Mouse (Mus musculus): ENCODE data around the gene Mgat4a. TPM values are rescaled to one million over a fixed set of nuclear protein-coding genes. Genes with fewer than 3 reads are reported as not detected.

Mgat4a gene
- polyA plus RNA-seq, 1 experiment from 2014 or later: 27.6 TPM

DNA sequence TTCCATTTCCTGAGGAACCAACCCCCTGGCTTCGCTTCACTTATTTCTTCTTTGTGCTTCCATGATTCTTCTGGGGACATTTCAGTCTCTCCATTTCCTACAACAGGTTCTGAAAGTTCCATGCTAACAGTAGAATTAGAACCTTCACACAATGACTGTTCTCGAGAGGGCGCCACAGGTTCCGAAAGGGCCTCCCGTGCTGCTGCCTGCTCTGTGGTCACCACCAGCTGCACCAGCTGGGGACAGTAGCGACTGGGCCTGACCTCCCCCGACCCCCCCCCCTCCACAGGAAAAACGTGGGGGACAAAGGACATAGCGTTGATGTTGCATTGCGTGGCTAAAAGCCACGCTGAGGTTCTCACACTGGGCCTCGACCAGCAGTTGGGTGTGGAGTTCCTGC is 52.3 kb downstream of the Mgat4a start:
- Histone ChIP-seq H3K4me3 (replicated peaks) (no peak overlapping the region), H3K9me3 (no peaks in the 10 kb centered on the region), H3K27ac (no peak overlapping the region), H3K36me3 (peaks cover 6% of the 10 kb centered on the region; the same call in 1 of the 2 replicates), H3K4me1 (no peaks in the 10 kb centered on the region), H3K4me2 (no peak overlapping the region), H3K27me3 (replicated peaks) (no peaks in the 10 kb centered on the region), H3K9ac (no peak overlapping the region)
- WGBS: 81% methylated on average over 12 of the region's 12 CpGs
- no peak for ATAC-seq (ENCODE audit: insufficient read depth, low FRiP score, low read depth)

- 74% methylated on average over 3 of the region's 3 CpGs for WGBS
- Histone ChIP-seq H3K4me2 (no peak overlapping the region), H3K27ac (no peak overlapping the region), H3K9me3 (no peaks in the 10 kb centered on the region), H3K9ac (no peak overlapping the region), H3K4me3 (replicated peaks) (no peak overlapping the region), H3K4me1 (no peaks in the 10 kb centered on the region), H3K36me3 (peaks cover 6% of the 10 kb centered on the region; the same call in 1 of the 2 replicates), H3K27me3 (replicated peaks) (no peaks in the 10 kb centered on the region)
- no peak for ATAC-seq (ENCODE audit: insufficient read depth, low FRiP score, low read depth)
These were observed 53.8 kb downstream of the Mgat4a start for GRCm38 (mm10) chr1:37486994-37487393.

- WGBS: 90% methylated on average over 1 of the region's 1 CpGs
- ATAC-seq (ENCODE audit: insufficient read depth, low FRiP score, low read depth): no peak
- Histone ChIP-seq H3K36me3 (peaks cover 6% of the 10 kb centered on the region; the same call in 1 of the 2 replicates), H3K9ac (no peak overlapping the region), H3K9me3 (no peaks in the 10 kb centered on the region), H3K4me1 (no peaks in the 10 kb centered on the region), H3K27ac (no peak overlapping the region), H3K27me3 (replicated peaks) (no peaks in the 10 kb centered on the region), H3K4me3 (replicated peaks) (no peak overlapping the region), H3K4me2 (no peak overlapping the region)
These were observed 54.4 kb downstream of the Mgat4a start for GRCm38 (mm10) chr1:37486439-37486838.

DNA sequence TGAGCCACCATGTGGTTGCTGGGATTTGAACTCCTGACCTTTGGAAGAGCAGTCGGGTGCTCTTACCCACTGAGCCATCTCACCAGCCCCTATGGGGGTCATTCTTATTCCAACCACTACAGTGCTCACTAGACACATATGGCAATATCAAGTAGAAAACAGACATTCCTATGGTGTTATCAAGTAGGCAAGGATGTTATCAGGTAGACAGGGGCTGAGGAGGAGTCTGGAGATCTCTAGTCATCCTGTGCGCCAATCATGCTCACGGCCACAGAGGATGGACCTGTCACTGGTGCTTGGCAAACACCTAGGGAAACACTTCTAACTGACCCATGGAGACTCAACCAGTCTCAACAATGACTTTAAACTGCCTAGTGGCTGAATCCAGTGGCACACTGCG is 56.2 kb downstream of the Mgat4a start:
- Histone ChIP-seq H3K4me2 (no peak overlapping the region), H3K4me1 (no peaks in the 10 kb centered on the region), H3K27ac (no peak overlapping the region), H3K9ac (no peak overlapping the region), H3K36me3 (peaks cover 4% of the 10 kb centered on the region; the same call in 1 of the 2 replicates), H3K4me3 (replicated peaks) (no peak overlapping the region), H3K27me3 (replicated peaks) (no peaks in the 10 kb centered on the region), H3K9me3 (no peaks in the 10 kb centered on the region)
- no peak for ATAC-seq (ENCODE audit: insufficient read depth, low FRiP score, low read depth)
- WGBS: 87% methylated on average over 4 of the region's 4 CpGs

DNA sequence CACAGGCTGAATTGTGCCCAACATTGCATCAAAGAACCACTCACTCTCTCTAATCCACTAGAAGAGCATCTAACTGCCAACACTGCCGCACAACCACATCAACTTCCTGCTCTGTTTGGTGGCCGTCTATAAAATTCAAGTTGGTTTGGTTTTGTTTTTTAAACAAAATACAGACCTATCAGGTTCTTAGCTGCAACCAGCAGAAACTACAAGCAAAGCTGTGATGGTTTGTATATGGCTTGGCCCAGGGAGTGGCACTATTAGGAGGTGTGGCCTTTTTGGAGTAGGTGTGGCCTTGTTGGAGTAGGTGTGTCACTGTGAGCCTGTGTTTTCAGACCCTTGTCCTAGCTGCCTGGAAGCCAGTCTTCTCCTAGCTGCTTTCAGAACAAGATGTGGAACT is 59.5 kb downstream of the Mgat4a start:
- Histone ChIP-seq H3K9me3 (no peaks in the 10 kb centered on the region), H3K27ac (no peak overlapping the region), H3K4me3 (replicated peaks) (no peak overlapping the region), H3K36me3 (no peaks in the 10 kb centered on the region), H3K4me2 (no peak overlapping the region), H3K9ac (no peak overlapping the region), H3K27me3 (replicated peaks) (no peaks in the 10 kb centered on the region), H3K4me1 (peaks cover 10% of the 10 kb centered on the region)
- no peak for ATAC-seq (ENCODE audit: insufficient read depth, low FRiP score, low read depth)
- WGBS: 76% methylated on average over 2 of the region's 2 CpGs

DNA sequence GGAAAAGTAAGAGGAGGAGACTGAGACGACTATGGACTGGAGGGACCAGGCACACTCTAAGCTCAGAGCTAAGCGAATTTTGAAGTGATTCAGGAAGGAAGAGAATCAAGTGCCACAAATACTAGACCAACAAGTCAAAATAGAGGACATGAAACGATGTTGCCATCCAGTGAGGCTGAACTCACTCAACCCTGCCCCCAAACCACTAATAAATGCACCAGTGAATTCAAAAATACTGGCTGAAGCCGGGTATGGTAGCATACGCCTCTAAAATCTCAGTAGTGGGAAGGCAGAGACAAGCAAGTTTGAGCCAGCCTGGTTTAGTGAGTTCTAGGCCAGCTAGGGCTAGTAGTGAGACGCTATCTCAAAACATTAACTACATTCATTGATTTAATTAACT is 60.1 kb downstream of the Mgat4a start:
- H3K27me3 ChIP-seq (replicated peaks): no peaks in the 10 kb centered on the region
- H3K9ac ChIP-seq: no peak overlapping the region
- H3K4me2 ChIP-seq: no peak overlapping the region
- H3K36me3 ChIP-seq: no peaks in the 10 kb centered on the region
- H3K27ac ChIP-seq: no peak overlapping the region
- peaks cover 10% of the 10 kb centered on the region for H3K4me1 ChIP-seq
- WGBS: 81% methylated on average over 6 of the region's 6 CpGs
- ATAC-seq (ENCODE audit: insufficient read depth, low FRiP score, low read depth): no peak
- no peak overlapping the region for H3K4me3 ChIP-seq (replicated peaks)
- no peaks in the 10 kb centered on the region for H3K9me3 ChIP-seq

DNA sequence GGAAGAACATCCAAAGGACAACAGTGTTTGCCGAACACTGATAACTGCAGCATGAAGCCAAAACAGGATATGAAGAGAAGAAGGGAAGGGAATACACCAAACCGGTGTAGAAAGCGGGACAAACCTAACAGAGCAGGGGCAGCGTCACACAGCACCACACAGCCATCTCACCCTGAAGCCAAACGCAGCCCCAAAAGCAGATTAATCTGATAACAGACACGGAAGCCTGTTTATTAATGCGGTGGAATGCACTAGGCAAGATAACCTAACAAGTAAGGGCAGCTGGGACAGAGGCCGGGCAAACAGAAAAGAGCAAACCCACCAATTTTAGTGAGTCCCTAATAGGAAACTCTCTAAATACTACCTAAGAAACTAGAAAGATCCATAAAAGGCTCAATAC is 61.1 kb downstream of the Mgat4a start:
- H3K4me2 ChIP-seq: no peak overlapping the region
- no peak overlapping the region for H3K4me3 ChIP-seq (replicated peaks)
- H3K9me3 ChIP-seq: no peaks in the 10 kb centered on the region

GRCm38 (mm10) chr1:37479074-37479473 is 61.7 kb downstream of the Mgat4a start:
- H3K4me1 ChIP-seq: peaks cover 12% of the 10 kb centered on the region
- H3K36me3 ChIP-seq: no peaks in the 10 kb centered on the region
- no peak overlapping the region for H3K4me3 ChIP-seq (replicated peaks)
- H3K9me3 ChIP-seq: no peaks in the 10 kb centered on the region
- no peak overlapping the region for H3K9ac ChIP-seq
- no peak for ATAC-seq (ENCODE audit: insufficient read depth, low FRiP score, low read depth)
- no peak overlapping the region for H3K27ac ChIP-seq
- WGBS: 69% methylated on average over 9 of the region's 9 CpGs
- no peak overlapping the region for H3K4me2 ChIP-seq
- H3K27me3 ChIP-seq (replicated peaks): no peaks in the 10 kb centered on the region

More for the DNA sequence above, 61.1 kb downstream of the Mgat4a start:
- H3K27me3 ChIP-seq (replicated peaks): no peaks in the 10 kb centered on the region
- peaks cover 12% of the 10 kb centered on the region for H3K4me1 ChIP-seq
- no peak for ATAC-seq (ENCODE audit: insufficient read depth, low FRiP score, low read depth)
- no peak overlapping the region for H3K9ac ChIP-seq
- WGBS: 62% methylated on average over 8 of the region's 8 CpGs
- no peaks in the 10 kb centered on the region for H3K36me3 ChIP-seq
- H3K27ac ChIP-seq: no peak overlapping the region

DNA sequence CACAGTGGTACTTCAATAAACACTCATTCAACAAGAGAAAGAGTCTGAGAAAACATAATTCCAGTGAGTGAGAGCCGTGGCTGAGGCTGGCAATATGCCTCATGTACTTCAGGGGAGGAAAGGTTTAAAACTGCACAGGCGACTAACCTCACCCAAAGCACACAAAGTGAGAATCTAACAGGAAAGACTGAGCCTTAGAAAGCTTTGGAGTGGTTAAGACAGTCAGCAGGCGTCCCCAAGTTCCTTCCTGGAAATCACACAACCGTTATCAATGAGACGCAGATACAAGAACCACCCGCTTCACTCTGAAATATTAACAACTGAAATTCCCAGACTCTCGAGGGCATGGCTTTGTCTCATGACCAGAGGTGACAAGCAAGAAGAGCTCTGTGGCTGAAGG is 62.4 kb downstream of the Mgat4a start:
- no peaks in the 10 kb centered on the region for H3K27me3 ChIP-seq (replicated peaks)
- H3K4me2 ChIP-seq: peak overlapping the region; percentile 20; the same call in 1 of the 2 replicates
- H3K4me1 ChIP-seq: peaks cover 12% of the 10 kb centered on the region
- no peaks in the 10 kb centered on the region for H3K9me3 ChIP-seq
- 48% methylated on average over 7 of the region's 7 CpGs for WGBS
- H3K36me3 ChIP-seq: no peaks in the 10 kb centered on the region
- no peak overlapping the region for H3K9ac ChIP-seq
- H3K27ac ChIP-seq: peak overlapping the region; percentile 51; the same call in 1 of the 2 replicates
- ATAC-seq (ENCODE audit: insufficient read depth, low FRiP score, low read depth): peak; percentile 40; the same call in 1 of the 2 replicates
- H3K4me3 ChIP-seq (replicated peaks): no peak overlapping the region

DNA sequence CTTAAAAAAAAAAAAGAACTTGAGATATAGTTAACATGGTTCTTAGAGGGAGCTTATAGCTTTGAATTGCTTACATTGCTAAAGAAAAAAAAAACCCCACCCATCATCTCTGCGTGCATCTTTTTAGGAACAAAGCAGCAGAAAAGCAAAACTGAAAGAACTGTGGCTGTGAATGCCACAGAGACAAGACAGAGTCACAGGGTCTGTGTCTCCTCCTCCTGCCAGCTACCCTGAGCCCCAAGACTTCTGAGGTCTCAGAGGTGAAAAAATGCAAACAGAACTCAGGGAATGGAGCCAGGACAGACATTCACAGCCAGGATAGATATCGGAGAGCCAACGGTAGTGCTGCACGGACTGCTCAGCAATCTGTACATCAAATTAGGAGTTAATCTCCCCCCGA is 62.9 kb downstream of the Mgat4a start:
- ATAC-seq (ENCODE audit: insufficient read depth, low FRiP score, low read depth): no peak
- peak overlapping the region; percentile 51; the same call in 1 of the 2 replicates for H3K27ac ChIP-seq
- H3K27me3 ChIP-seq (replicated peaks): no peaks in the 10 kb centered on the region
- H3K4me1 ChIP-seq: peaks cover 12% of the 10 kb centered on the region
- WGBS: 40% methylated on average over 5 of the region's 5 CpGs
- H3K4me3 ChIP-seq (replicated peaks): no peak overlapping the region
- H3K9me3 ChIP-seq: no peaks in the 10 kb centered on the region
- no peaks in the 10 kb centered on the region for H3K36me3 ChIP-seq
- H3K9ac ChIP-seq: no peak overlapping the region
- H3K4me2 ChIP-seq: peak overlapping the region; percentile 20; the same call in 1 of the 2 replicates

DNA sequence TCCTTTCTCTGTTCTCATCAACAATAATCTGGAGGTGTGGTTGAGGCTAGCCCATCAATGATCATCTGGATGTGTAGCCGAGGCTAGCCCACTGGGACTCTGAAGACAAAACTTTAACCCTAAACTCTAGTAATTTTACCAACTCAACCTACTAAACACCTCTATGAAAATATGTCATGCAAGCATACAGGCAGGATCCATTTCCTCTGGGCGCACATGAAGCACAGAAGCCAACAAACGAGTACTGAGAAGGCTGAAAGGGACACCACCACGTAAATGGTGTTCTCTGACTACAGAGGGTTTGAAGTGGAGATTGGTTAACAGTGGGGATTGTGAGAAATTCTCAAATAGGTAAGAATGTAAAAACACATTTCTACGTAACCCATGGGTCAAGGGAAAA is 63.6 kb downstream of the Mgat4a start:
- Histone ChIP-seq H3K9ac (no peak overlapping the region), H3K27ac (no peak overlapping the region), H3K9me3 (no peaks in the 10 kb centered on the region), H3K36me3 (no peaks in the 10 kb centered on the region), H3K4me3 (replicated peaks) (no peak overlapping the region), H3K4me1 (peaks cover 12% of the 10 kb centered on the region), H3K27me3 (replicated peaks) (no peaks in the 10 kb centered on the region), H3K4me2 (no peak overlapping the region)
- ATAC-seq (ENCODE audit: insufficient read depth, low FRiP score, low read depth): no peak
- 90% methylated on average over 5 of the region's 5 CpGs for WGBS

- Histone ChIP-seq H3K4me3 (replicated peaks) (no peak overlapping the region), H3K4me2 (no peak overlapping the region), H3K9ac (no peak overlapping the region), H3K36me3 (no peaks in the 10 kb centered on the region), H3K27me3 (replicated peaks) (no peaks in the 10 kb centered on the region), H3K9me3 (no peaks in the 10 kb centered on the region), H3K27ac (no peak overlapping the region), H3K4me1 (peaks cover 12% of the 10 kb centered on the region)
- ATAC-seq (ENCODE audit: insufficient read depth, low FRiP score, low read depth): no peak
- WGBS: 76% methylated on average over 3 of the region's 3 CpGs
These were observed 65.5 kb downstream of the Mgat4a start for GRCm38 (mm10) chr1:37475312-37475711.

DNA sequence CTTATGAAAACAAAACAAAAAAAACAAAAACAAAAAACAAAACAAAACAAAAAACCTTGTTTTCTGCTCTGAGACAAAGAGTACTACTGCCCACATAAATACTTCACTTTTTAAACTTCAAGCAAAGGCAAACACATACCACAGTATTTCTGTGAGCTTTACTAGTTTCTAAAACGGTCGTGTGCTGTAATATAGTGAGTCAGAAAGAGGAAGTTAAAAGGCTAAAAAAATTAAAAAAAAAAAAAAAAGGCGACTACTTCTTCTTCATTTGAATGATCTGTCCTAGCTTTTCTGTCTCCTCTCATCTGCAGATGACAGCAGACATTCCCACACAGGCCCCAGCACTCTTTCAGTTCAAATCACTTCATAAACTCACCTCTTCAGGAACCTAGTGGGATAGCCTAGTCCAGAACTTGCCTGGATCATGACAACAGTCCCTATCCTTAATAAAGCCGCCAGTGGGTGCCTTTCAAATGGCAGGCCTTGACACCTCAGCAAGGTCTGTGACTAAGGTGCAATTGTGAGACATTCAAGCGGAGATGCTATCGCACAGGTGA is 66.1 kb downstream of the Mgat4a start:
- Histone ChIP-seq H3K9ac (no peak overlapping the region), H3K36me3 (no peaks in the 10 kb centered on the region), H3K4me1 (peaks cover 12% of the 10 kb centered on the region), H3K27me3 (replicated peaks) (no peaks in the 10 kb centered on the region), H3K4me3 (replicated peaks) (no peak overlapping the region), H3K9me3 (no peaks in the 10 kb centered on the region), H3K27ac (no peak overlapping the region), H3K4me2 (no peak overlapping the region)
- 79% methylated on average over 6 of the region's 6 CpGs for WGBS
- no peak for ATAC-seq (ENCODE audit: insufficient read depth, low FRiP score, low read depth)
